9 mouse cellular contexts compared by ENCODE assay signal in the genomic region with DNA sequence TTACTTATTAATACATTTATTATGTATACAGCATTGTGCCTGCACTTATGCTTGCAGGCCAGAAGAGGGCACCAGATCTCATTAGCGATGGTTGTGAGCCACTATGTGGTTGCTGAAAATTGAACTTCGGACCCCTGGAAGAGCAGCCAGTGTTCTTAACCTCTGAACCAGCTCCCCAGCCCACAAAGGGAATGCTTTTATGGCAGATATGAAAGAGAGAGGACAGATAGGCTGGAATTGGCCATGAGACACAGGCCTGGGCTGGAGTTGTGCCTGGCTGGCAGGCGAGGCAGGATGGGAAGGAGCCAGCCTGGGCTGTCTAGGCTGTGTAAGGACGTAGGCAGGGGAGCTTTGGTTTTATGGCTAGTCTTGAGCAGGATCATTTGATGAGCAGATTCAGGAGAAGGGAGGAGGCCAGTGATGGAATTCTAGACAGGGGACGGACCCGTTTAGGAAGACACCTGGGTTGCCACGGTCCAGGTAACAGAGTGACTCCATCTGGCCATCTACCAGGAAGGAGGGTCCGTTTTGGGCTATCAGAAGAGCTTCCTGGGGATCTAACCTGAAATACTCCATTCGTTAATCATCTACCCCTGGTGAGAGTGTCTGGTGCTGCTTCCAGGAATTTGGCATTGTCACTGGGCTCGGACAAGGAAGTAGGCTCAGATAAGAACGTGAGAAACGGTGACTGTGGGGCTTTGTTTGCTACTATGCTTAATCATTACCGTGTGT. TPM values are rescaled to one million over a fixed set of nuclear protein-coding genes. Genes with fewer than 3 reads are reported as not detected.
DNase-seq lines count a peak whose midpoint lies in the region; ATAC-seq and TF ChIP-seq lines count a peak whose summit lies in the region.
"Had no signal": no experiment of that assay in that cellular context is flagged by ENCODE, and none has a peak within 500 bp of the region (broad histone marks: within the 10 kb centered on the region; RNA-seq: fewer than 3 reads in every experiment).

No protein-coding gene starts in this region.

- TF ChIP-seq EP300 in ES-Bruce4 (IDR thresholded peaks at IDR 0.05; ENCODE audit: insufficient read depth, low read depth, low read length) = no peak

- no peaks in the 10 kb centered on the region for H3K9me3 ChIP-seq in ES-Bruce4 (replicated peaks; ENCODE audit: control insufficient read depth, insufficient read depth, low read length, poor library complexity, severe bottlenecking)
- H3K9me3 ChIP-seq in embryonic facial prominence, embryonic 10.5 days = 0 out of 2 replicates have a peak, but pooled peaks cover 4% of the 10 kb centered on the region
- no peaks in the 10 kb centered on the region for H3K9me3 ChIP-seq in hindbrain, embryonic 10.5 days
- H3K9me3 ChIP-seq in limb, embryonic 12.5 days = peaks cover 3% of the 10 kb centered on the region; the same call in 1 of the 2 replicates
- H3K9me3 ChIP-seq in neural tube, embryonic 15.5 days (replicated peaks) = no peaks in the 10 kb centered on the region
- H3K9me3 ChIP-seq: neural tube, embryonic 12.5 days had no signal

- H3K4me2 ChIP-seq in limb, embryonic 12.5 days = peak overlapping the region; percentile 54
- peak overlapping the region; percentile 60; the same call in 1 of the 2 replicates for H3K4me2 ChIP-seq in neural tube, embryonic 15.5 days

- H3K27ac ChIP-seq in ES-Bruce4 (ENCODE audit: insufficient read depth, low read length) = no peak overlapping the region
- no peak overlapping the region for H3K27ac ChIP-seq in embryonic facial prominence, embryonic 10.5 days (replicated peaks)
- H3K27ac ChIP-seq in hindbrain, embryonic 10.5 days = no peak overlapping the region
- H3K27ac ChIP-seq in limb, embryonic 12.5 days = peak overlapping the region; percentile 17; the same call in 1 of the 2 replicates
- no peak overlapping the region for H3K27ac ChIP-seq in neural tube, embryonic 15.5 days (replicated peaks)
- H3K27ac ChIP-seq: neural tube, embryonic 12.5 days had no signal

- no peaks in the 10 kb centered on the region for H3K27me3 ChIP-seq in ES-Bruce4 (ENCODE audit: control insufficient read depth, insufficient read depth, low read length, poor library complexity, severe bottlenecking)
- H3K27me3 ChIP-seq in embryonic facial prominence, embryonic 10.5 days (replicated peaks; ENCODE audit: low read depth, poor library complexity, severe bottlenecking) = 0 out of 2 replicates have a peak, but pooled peaks cover 3% of the 10 kb centered on the region
- no peaks in the 10 kb centered on the region; the same call in 1 of the 2 replicates for H3K27me3 ChIP-seq in hindbrain, embryonic 10.5 days (ENCODE audit: insufficient read depth, poor library complexity, severe bottlenecking)
- H3K27me3 ChIP-seq in limb, embryonic 12.5 days = no peaks in the 10 kb centered on the region; the same call in 1 of the 2 replicates
- 0 out of 2 replicates have a peak, but pooled peaks cover 3% of the 10 kb centered on the region for H3K27me3 ChIP-seq in neural tube, embryonic 15.5 days (replicated peaks)
- H3K27me3 ChIP-seq: neural tube, embryonic 12.5 days had no signal

- DNase-seq in adrenal gland, adult 2 months = peak; percentile 33
- DNase-seq in adrenal gland, postnatal 4 days (ENCODE audit: low spot score in 2 of 2) = no peak
- DNase-seq in embryonic facial prominence, embryonic 10.5 days (ENCODE audit: low spot score) = peak; percentile 47
- peak; percentile 40 for DNase-seq in hindbrain, embryonic 10.5 days (ENCODE audit: low spot score)
- DNase-seq in layer of hippocampus, adult 18-20 months (ENCODE audit: low spot score in 2 of 2) = no peak

- no peak for ATAC-seq in limb, embryonic 12.5 days (ENCODE audit: insufficient number of reproducible peaks, insufficient read depth, low FRiP score, low TSS enrichment, low read depth)
- ATAC-seq in neural tube, embryonic 15.5 days (ENCODE audit: low FRiP score) = no peak

- TF ChIP-seq CTCF in ES-Bruce4 (IDR thresholded peaks at IDR 0.05; ENCODE audit: low read depth, low read length) = peak; percentile 45

- TF ChIP-seq POLR2A in ES-Bruce4 (IDR thresholded peaks at IDR 0.05; ENCODE audit: insufficient read depth, low read length) = no peak

- no peak overlapping the region for H3K9ac ChIP-seq in ES-Bruce4 (ENCODE audit: low read depth, poor library complexity, severe bottlenecking)
- H3K9ac ChIP-seq in limb, embryonic 12.5 days (replicated peaks) = no peak overlapping the region
- no peak overlapping the region for H3K9ac ChIP-seq in neural tube, embryonic 15.5 days (replicated peaks)

- H3K36me3 ChIP-seq in ES-Bruce4 (ENCODE audit: control insufficient read depth, insufficient read depth, low read length, poor library complexity, severe bottlenecking) = peaks cover 14% of the 10 kb centered on the region; the same call in 1 of the 2 replicates
- H3K36me3 ChIP-seq in embryonic facial prominence, embryonic 10.5 days (replicated peaks) = peaks cover 24% of the 10 kb centered on the region
- H3K36me3 ChIP-seq in hindbrain, embryonic 10.5 days = peaks cover 23% of the 10 kb centered on the region
- H3K36me3 ChIP-seq in limb, embryonic 12.5 days = peaks cover 22% of the 10 kb centered on the region
- peaks cover 20% of the 10 kb centered on the region for H3K36me3 ChIP-seq in neural tube, embryonic 15.5 days

- no peak overlapping the region for H3K4me3 ChIP-seq in ES-Bruce4 (ENCODE audit: low read depth, low read length)
- peak overlapping the region; percentile 96; the same call in 1 of the 2 replicates for H3K4me3 ChIP-seq in embryonic facial prominence, embryonic 10.5 days
- peak overlapping the region; percentile 97; the same call in 1 of the 2 replicates for H3K4me3 ChIP-seq in hindbrain, embryonic 10.5 days
- H3K4me3 ChIP-seq in limb, embryonic 12.5 days (replicated peaks) = peak overlapping the region; percentile 99; the same call in 1 of the 2 replicates
- H3K4me3 ChIP-seq in neural tube, embryonic 15.5 days (replicated peaks) = no peak overlapping the region

- WGBS in embryonic facial prominence, embryonic 10.5 days = 51% methylated on average over 13 of the region's 13 CpGs
- 54% methylated on average over 13 of the region's 13 CpGs for WGBS in hindbrain, embryonic 10.5 days
- 48% methylated on average over 13 of the region's 13 CpGs for WGBS in limb, embryonic 12.5 days
- WGBS in neural tube, embryonic 15.5 days = 53% methylated on average over 13 of the region's 13 CpGs

- H3K4me1 ChIP-seq in ES-Bruce4 (ENCODE audit: control insufficient read depth, insufficient read depth, low read length) = peaks cover 8% of the 10 kb centered on the region
- H3K4me1 ChIP-seq in embryonic facial prominence, embryonic 10.5 days = peaks cover 22% of the 10 kb centered on the region
- peaks cover 26% of the 10 kb centered on the region for H3K4me1 ChIP-seq in hindbrain, embryonic 10.5 days (replicated peaks)
- H3K4me1 ChIP-seq in limb, embryonic 12.5 days (replicated peaks) = peaks cover 13% of the 10 kb centered on the region
- H3K4me1 ChIP-seq in neural tube, embryonic 15.5 days = peaks cover 13% of the 10 kb centered on the region

RNA-seq across cellular contexts. Expression of gene Zbtb39, which starts 1.0 kb away (rescaled TPM):
- total RNA-seq in adrenal gland, adult 2 months (2021) = 10 to 100 TPM; 11.0 to 11.8 TPM
- polyA plus RNA-seq in adrenal gland, adult 2 months (2012; rRNA removed) = 5.6 and 5.8 TPM in 2 replicates
- 10 to 100 TPM; 16.2 to 17.4 TPM for total RNA-seq in adrenal gland, postnatal 4 days (2021)
- 14.6 and 15.6 TPM in 2 replicates for polyA plus RNA-seq in ES-Bruce4 (2011; ENCODE audit: insufficient read depth, insufficient read length, low read depth, missing spikeins)
- 5.3 and 5.4 TPM in 2 replicates for polyA plus RNA-seq in embryonic facial prominence, embryonic 10.5 days (2016; fragmentation: Nextera tagmentation; extraction: Ambion mirVana)
- polyA plus RNA-seq in hindbrain, embryonic 10.5 days (2016; fragmentation: Nextera tagmentation; extraction: Ambion mirVana) = 4.4 and 4.7 TPM in 2 replicates
- 4.3 and 4.6 TPM in 2 replicates for polyA plus RNA-seq in limb, embryonic 12.5 days (2016; fragmentation: Nextera tagmentation; extraction: Ambion mirVana)
- 2.4 and 2.8 TPM in 2 replicates for polyA plus RNA-seq in neural tube, embryonic 15.5 days (2015; fragmentation: Nextera tagmentation; extraction: Ambion mirVana)
- total RNA-seq in layer of hippocampus, adult 18-20 months (2021) = 10 to 100 TPM; 11.2 to 11.8 TPM

RNA-seq across cellular contexts. Expression of gene Gpr182, which starts 13.2 kb away (rescaled TPM):
- 1 to 10 TPM; 8.2 to 8.5 TPM for total RNA-seq in adrenal gland, adult 2 months (2021)
- 18.5 and 21.0 TPM in 2 replicates for polyA plus RNA-seq in adrenal gland, adult 2 months (2012; rRNA removed)
- 10 to 100 TPM; 13.7 to 17.4 TPM for total RNA-seq in adrenal gland, postnatal 4 days (2021)
- polyA plus RNA-seq in ES-Bruce4 (2011; ENCODE audit: insufficient read depth, insufficient read length, low read depth, missing spikeins) = not detected in 2 replicates
- 0.46 and 0.53 TPM in 2 replicates for polyA plus RNA-seq in embryonic facial prominence, embryonic 10.5 days (2016; fragmentation: Nextera tagmentation; extraction: Ambion mirVana)
- 0.43 and 0.52 TPM in 2 replicates for polyA plus RNA-seq in hindbrain, embryonic 10.5 days (2016; fragmentation: Nextera tagmentation; extraction: Ambion mirVana)
- polyA plus RNA-seq in limb, embryonic 12.5 days (2016; fragmentation: Nextera tagmentation; extraction: Ambion mirVana) = 0.49 and 0.59 TPM in 2 replicates
- 0.90 and 1.3 TPM in 2 replicates for polyA plus RNA-seq in neural tube, embryonic 15.5 days (2015; fragmentation: Nextera tagmentation; extraction: Ambion mirVana)
- 1 to 10 TPM in 1 of 2 experiments, under 1 TPM in 1; 0.99 to 1.2 TPM for total RNA-seq in layer of hippocampus, adult 18-20 months (2021)

RNA-seq across cellular contexts. Expression of gene Tac2, which starts 14.0 kb away (rescaled TPM):
- not detected for total RNA-seq in adrenal gland, adult 2 months (2021)
- 0.18 and 0.38 TPM in 2 replicates for polyA plus RNA-seq in adrenal gland, adult 2 months (2012; rRNA removed)
- total RNA-seq in adrenal gland, postnatal 4 days (2021) = under 1 TPM in 1 of 2 experiments, not detected in 1; 0.48 TPM
- polyA plus RNA-seq in ES-Bruce4 (2011; ENCODE audit: insufficient read depth, insufficient read length, low read depth, missing spikeins) = not detected in 2 replicates
- polyA plus RNA-seq in embryonic facial prominence, embryonic 10.5 days (2016; fragmentation: Nextera tagmentation; extraction: Ambion mirVana) = 1.5 and 2.0 TPM in 2 replicates
- polyA plus RNA-seq in hindbrain, embryonic 10.5 days (2016; fragmentation: Nextera tagmentation; extraction: Ambion mirVana) = not detected in 2 replicates
- 1.1 and 1.8 TPM in 2 replicates for polyA plus RNA-seq in limb, embryonic 12.5 days (2016; fragmentation: Nextera tagmentation; extraction: Ambion mirVana)
- polyA plus RNA-seq in neural tube, embryonic 15.5 days (2015; fragmentation: Nextera tagmentation; extraction: Ambion mirVana) = 0.56 and 0.75 TPM in 2 replicates
- total RNA-seq in layer of hippocampus, adult 18-20 months (2021) = 1 to 10 TPM; 3.8 to 6.9 TPM

RNA-seq across cellular contexts. Expression of gene Rdh1, which starts 21.2 kb away (rescaled TPM):
- total RNA-seq in adrenal gland, adult 2 months (2021) = 1 to 10 TPM in 1 of 2 experiments, under 1 TPM in 1; 0.41 to 1.5 TPM
- polyA plus RNA-seq in adrenal gland, adult 2 months (2012; rRNA removed) = 0.98 and 1.4 TPM in 2 replicates
- total RNA-seq in adrenal gland, postnatal 4 days (2021) = 1 to 10 TPM; 1.3 to 1.9 TPM
- polyA plus RNA-seq in ES-Bruce4 (2011; ENCODE audit: insufficient read depth, insufficient read length, low read depth, missing spikeins) = 0.40 and 0.67 TPM in 2 replicates
- polyA plus RNA-seq in embryonic facial prominence, embryonic 10.5 days (2016; fragmentation: Nextera tagmentation; extraction: Ambion mirVana) = 0.07 and 0.08 TPM in 2 replicates
- not detected in 2 replicates for polyA plus RNA-seq in hindbrain, embryonic 10.5 days (2016; fragmentation: Nextera tagmentation; extraction: Ambion mirVana)
- 0.05 TPM in 1 of 2 replicates, not detected in the other for polyA plus RNA-seq in limb, embryonic 12.5 days (2016; fragmentation: Nextera tagmentation; extraction: Ambion mirVana)
- not detected in 2 replicates for polyA plus RNA-seq in neural tube, embryonic 15.5 days (2015; fragmentation: Nextera tagmentation; extraction: Ambion mirVana)
- total RNA-seq in layer of hippocampus, adult 18-20 months (2021) = under 1 TPM in 1 of 2 experiments, not detected in 1; 0.15 TPM

RNA-seq across cellular contexts. Expression of gene Rdh16f1, which starts 21.3 kb away (rescaled TPM):
- 1 to 10 TPM; 1.1 to 2.9 TPM for total RNA-seq in adrenal gland, adult 2 months (2021)
- polyA plus RNA-seq in adrenal gland, adult 2 months (2012; rRNA removed) = 1.5 TPM in 2 replicates
- 1 to 10 TPM; 2.3 to 2.5 TPM for total RNA-seq in adrenal gland, postnatal 4 days (2021)
- polyA plus RNA-seq in ES-Bruce4 (2011; ENCODE audit: insufficient read depth, insufficient read length, low read depth, missing spikeins) = not detected in 2 replicates
- 0.15 and 0.17 TPM in 2 replicates for polyA plus RNA-seq in embryonic facial prominence, embryonic 10.5 days (2016; fragmentation: Nextera tagmentation; extraction: Ambion mirVana)
- 0.11 TPM in 1 of 2 replicates, not detected in the other for polyA plus RNA-seq in hindbrain, embryonic 10.5 days (2016; fragmentation: Nextera tagmentation; extraction: Ambion mirVana)
- polyA plus RNA-seq in limb, embryonic 12.5 days (2016; fragmentation: Nextera tagmentation; extraction: Ambion mirVana) = 0.16 TPM in 1 of 2 replicates, not detected in the other
- not detected in 2 replicates for polyA plus RNA-seq in neural tube, embryonic 15.5 days (2015; fragmentation: Nextera tagmentation; extraction: Ambion mirVana)
- total RNA-seq in layer of hippocampus, adult 18-20 months (2021) = not detected
- polyA plus RNA-seq: neural tube, embryonic 12.5 days had no signal

Comparison
In these comparisons a context has a peak if more than half of its experiments do, and no peak if none do; other contexts are left out.
1. DNase-seq: peak in adrenal gland, adult 2 months (single experiment), embryonic facial prominence, embryonic 10.5 days (single experiment) and hindbrain, embryonic 10.5 days (single experiment); none in adrenal gland, postnatal 4 days (0 of 2) and layer of hippocampus, adult 18-20 months (0 of 2).
2. H3K4me3 ChIP-seq: peak in embryonic facial prominence, embryonic 10.5 days (single experiment), hindbrain, embryonic 10.5 days (single experiment) and limb, embryonic 12.5 days (single experiment); none in ES-Bruce4 (single experiment) and neural tube, embryonic 15.5 days (single experiment).